Mouse (Mus musculus) olfactory bulb, adult 2 months (tissue): Measurements from ENCODE around the gene Gm7247.

Experiments used
- CTCF ChIP-seq: fragments of 200-500 bp; IDR thresholded peaks from 2 replicates; pipeline ENCODE4 v1.5.1; 2012; ENCODE audit warnings: low read depth, mild to moderate bottlenecking, low read length, moderate library complexity; ENCODE audit not compliant: insufficient read depth
- POLR2A ChIP-seq: fragments of 200-500 bp; IDR thresholded peaks from 2 replicates; pipeline ENCODE4 v1.6.1; 2012; ENCODE audit warnings: mild to moderate bottlenecking, low read depth, low read length, moderate library complexity; ENCODE audit not compliant: insufficient read depth

DNA sequence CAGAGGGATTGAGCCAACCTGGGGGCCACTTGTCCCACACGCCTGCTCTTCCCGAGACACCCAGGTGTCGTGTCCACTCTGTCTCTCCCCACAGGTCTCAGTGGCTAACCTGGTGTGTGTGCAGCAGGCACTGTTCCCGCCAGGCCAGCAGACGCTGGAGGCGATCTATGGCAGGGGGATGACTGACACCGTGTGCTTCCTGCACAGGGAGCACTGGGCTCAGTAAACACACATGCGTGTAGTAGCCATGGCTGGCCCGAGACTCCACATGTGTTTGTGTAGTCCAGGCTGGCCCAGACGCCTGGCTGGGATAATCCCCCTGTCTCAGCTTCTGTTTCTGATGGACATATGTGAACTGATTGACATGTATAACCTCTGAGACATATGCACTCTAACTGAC lies 22.8 kb downstream of the Gm7247 start:
- TF ChIP-seq CTCF (no peak), POLR2A (no peak)
